Mouse (Mus musculus) fat pad, adult 2 months (tissue): ENCODE results near the gene Shisa7.
"Not testable (repeated sequence)": the region's sequence is repeated elsewhere in the genome, so short reads cannot be mapped to it uniquely, and the experiment has no call there.

Experiments used
- DNase-seq: peaks from one replicate; pipeline ENCODE4 v3.0.0-alpha.2; 2011; ENCODE audit warnings: low read depth, low spot score; ENCODE audit errors: extremely low read depth

Shisa7 gene

DNA sequence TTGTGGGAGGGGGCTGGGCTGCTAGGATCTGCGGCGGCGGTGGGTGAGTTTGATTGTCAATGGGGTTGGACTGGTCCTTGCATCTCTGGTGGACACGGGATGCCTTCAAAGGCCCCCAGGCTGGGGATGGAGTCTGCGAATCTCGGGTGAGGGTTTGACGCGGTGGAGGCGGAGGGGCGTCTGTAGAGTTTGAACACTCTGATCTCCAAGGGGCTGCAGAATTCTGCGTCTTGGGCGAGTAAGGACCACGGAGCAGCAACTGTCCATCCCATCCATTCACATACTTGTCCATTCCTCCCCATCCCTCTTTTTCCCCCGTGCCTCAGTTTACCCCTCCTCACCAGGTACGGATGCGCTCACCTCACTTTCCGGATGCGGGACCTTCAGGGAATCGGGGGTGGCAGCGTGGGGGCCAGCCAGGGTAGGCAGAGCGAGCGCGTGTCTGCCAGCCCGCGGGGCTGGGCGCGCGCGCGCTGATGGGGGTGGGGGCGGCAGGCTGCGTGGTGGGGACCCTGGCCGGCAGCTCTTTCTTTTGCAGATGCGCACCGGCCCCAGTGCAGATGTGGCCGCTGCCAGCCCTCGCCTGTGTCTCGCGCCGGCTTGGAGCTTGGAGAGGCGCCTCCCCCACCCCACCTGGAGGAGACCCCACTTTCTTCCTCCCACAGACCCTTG lies at the start of gene Shisa7:
TSS of gene Shisa7 (minus strand) at position 452 of the 672 bp plus-strand sequence.
- no peak for DNase-seq

- no peak for DNase-seq
Measured at GRCm38 (mm10) chr7:4886680-4887079, 42.2 kb upstream of the Shisa7 start.

DNA sequence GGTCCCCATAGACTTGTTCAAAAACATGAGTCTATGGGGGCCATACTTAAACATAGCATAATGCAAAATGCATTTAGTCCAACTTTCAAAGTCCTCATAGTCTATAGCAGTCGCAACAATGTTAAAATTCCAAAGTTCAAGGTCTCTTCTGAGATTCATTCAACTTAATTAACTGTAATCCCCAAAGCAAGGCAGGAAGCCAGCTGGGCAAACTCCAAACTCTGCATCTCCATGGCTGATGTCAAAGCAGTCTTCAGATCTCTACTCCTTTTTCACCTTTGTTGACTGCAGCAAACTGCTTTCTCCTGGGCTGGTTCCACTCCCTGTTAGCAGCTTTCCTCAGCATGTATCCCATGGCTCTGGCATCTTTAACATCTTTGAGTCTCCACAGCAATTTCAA lies 34.5 kb upstream of the Shisa7 start:
- DNase-seq, result not testable (repeated sequence)

- DNase-seq, result no peak
Measured at GRCm38 (mm10) chr7:4878186-4878585, 33.7 kb upstream of the Shisa7 start.

- no peak for DNase-seq
Measured at GRCm38 (mm10) chr7:4877226-4877625, 32.7 kb upstream of the Shisa7 start.

DNA sequence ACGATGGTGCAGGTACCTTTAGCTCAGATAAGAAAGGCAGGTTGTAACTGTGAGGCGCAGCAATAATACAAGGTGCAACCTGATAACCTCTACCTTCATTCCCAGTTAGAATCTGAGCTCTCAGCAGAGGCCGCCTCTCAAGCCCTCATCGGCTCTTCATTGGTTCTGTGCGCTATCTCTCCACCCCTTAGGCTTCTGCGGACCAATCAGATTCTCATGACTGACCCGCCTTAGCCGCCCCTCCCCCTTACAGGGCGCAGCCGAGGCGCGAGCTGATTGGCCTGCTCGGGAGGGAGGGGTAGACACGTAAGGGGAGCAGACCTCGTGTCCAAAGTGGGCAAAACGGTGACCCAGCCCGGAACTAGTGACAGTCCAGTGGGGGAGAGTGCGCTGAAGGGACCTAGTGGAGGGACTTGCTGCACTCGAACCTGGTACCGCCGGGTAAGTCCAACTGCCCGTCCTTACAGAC lies 32.3 kb upstream of the Shisa7 start, which contains the start of gene Isoc2a:
TSS of gene Isoc2a (plus strand) at position 401 of the 469 bp plus-strand sequence.
- DNase-seq, result peak; percentile 65

- DNase-seq, result no peak
Measured at GRCm38 (mm10) chr7:4870133-4870532, 25.6 kb upstream of the Shisa7 start, which contains the start of gene Isoc2b. TSS of gene Isoc2b (minus strand) at chr7:4870258.

- DNase-seq, result no peak
Measured at GRCm38 (mm10) chr7:4866631-4867180, 22.2 kb upstream of the Shisa7 start.

DNA sequence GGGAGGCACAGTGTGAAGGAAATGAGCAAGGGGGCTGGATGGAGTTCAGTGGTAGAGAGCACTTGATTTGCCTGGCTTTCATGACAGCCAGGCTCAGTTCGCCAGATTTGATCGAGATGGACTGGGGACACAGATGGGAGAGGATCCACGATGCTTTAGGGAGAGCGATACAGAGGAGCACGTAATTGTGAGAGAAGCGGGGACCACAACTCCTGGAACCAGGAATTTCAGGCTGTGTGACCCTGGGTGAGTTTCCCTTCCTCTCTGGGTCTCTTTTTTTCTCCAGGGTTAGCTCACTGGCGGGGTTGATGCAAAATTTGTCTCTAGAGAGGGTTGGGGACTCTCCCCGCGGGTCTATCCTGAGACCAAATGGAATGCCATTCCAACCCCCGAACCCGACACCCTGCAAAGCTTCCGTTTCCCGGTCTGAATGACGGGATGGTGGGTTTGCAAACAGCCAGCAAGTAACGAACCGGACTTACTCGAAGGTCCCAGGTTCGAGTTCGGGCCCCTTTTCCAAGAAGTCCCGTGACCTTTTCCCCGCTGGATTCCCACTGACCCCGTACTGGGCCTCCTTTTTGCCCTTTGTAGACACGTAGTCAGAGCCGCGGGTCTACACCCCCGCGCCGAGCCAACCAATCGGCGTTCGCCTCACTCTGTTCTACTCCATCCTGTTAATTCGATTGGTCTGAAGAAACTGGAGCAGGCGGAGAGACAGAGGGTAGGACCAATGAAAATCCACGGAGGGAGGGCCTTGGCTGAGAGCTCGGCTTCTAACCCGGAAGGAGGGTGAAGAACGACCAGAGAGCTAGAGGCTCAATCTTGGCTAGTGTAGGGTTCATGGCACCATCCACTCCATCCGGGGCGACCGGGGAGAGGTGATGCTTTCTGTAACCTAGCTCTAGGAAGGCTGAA lies 21.3 kb upstream of the Shisa7 start:
- DNase-seq, result peak; percentile 94

- no peak for DNase-seq
Measured at GRCm38 (mm10) chr7:4865090-4865489, 20.6 kb upstream of the Shisa7 start.

DNA sequence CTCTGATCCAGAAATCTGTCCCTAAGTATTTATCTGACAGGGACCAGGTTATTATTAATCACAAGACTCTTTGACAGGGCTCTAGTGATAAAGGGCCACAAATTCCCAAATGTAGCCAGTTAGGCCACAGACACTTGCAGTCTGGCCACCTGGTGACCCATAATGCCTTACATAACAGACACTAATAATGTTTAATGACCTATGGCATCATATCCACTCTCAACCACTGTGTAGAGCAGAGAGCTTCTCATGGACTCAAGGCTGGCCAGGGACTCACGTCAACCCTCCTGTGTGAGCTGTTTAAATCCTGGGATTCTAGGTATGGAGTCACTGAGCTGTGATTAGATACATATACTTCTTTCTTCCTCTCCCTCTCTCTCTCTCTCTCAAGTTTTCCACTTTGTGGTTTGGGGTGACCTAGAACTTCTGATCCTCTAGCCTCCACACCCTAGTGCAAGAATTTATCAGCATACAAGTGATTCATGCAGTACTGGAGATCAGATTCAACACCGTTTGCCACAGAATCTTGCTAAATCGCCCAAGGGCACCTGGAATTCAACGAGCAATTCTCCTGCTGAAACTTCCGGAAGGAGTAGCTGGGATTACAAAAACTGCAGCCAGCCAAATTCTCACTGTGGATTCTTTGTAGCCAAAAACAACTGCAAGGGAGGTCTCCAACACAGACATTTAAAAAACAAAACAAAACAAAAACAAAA lies 19.8 kb upstream of the Shisa7 start:
- DNase-seq, result peak; percentile 83

- no peak for DNase-seq
Measured at GRCm38 (mm10) chr7:4863541-4864080, 19.1 kb upstream of the Shisa7 start.

GRCm38 (mm10) chr7:4863041-4863440 lies 18.5 kb upstream of the Shisa7 start:
- DNase-seq, result peak; percentile 92

GRCm38 (mm10) chr7:4860926-4861325 lies 16.4 kb upstream of the Shisa7 start:
- DNase-seq, result not testable (repeated sequence)

GRCm38 (mm10) chr7:4859418-4859978 lies 15.0 kb upstream of the Shisa7 start:
- DNase-seq, result peak; percentile 34

DNA sequence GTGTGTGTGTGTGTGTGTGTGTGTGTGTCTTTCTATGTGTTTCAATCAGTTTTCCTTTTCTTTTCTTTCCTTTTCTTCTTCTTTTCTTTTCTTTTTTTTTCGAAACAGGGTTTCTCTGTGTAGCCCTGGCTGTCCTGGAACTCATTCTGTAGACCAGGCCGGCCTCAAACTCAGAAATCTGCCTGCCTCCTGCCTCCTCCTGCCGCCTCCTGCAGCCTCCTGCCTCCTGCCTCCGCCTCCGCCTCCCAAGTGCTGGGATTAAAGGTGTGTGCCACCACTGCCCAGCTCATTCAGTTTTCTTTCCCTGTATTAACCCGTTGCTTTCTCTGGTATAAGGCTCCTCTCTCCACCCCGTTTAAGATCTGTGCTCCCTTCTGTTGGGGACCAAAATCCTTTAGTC lies 12.8 kb upstream of the Shisa7 start:
- DNase-seq, result no peak

GRCm38 (mm10) chr7:4856508-4856907 lies 12.0 kb upstream of the Shisa7 start:
- DNase-seq, result no peak

- DNase-seq, result no peak
Measured at GRCm38 (mm10) chr7:4853613-4854012, 9.1 kb upstream of the Shisa7 start.

- no peak for DNase-seq
Measured at GRCm38 (mm10) chr7:4851315-4851688, 6.8 kb upstream of the Shisa7 start.

GRCm38 (mm10) chr7:4850621-4851314 lies 6.3 kb upstream of the Shisa7 start:
- DNase-seq, result no peak
